Mouse (Mus musculus) heart, adult 2 months (tissue): Measurements from ENCODE around the gene Klrb1a.

Experiments used
- EP300 ChIP-seq: fragments of 200-500 bp; IDR thresholded peaks from 2 replicates; pipeline ENCODE4 v1.6.1; 2011; ENCODE audit warnings: low read depth, low read length, control low read depth; ENCODE audit not compliant: insufficient read depth
- POLR2A ChIP-seq: fragments of 200-500 bp; IDR thresholded peaks from 2 replicates; pipeline ENCODE4 v1.6.1; 2011; ENCODE audit warnings: mild to moderate bottlenecking, low read depth, low read length, control low read depth; ENCODE audit not compliant: insufficient read depth

DNA sequence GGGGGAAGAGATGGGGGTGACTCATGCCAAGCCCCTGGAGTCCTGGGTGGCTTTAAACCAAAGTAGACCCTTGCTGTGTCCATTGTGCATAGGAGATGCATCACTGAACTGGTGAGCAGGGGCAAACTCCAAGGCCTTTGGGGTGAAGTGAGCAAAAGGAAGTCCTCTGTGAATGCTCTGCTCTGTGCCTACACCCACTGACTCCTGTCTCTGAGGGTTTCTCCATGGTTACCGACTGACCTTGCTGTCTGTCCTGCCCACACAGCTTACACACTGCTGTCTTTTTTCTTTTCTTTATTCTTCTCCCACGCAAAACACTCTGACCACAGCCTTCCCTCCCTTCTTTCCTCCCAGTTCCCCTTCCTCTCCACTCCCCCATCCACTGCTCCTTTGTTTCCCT is 600 bp downstream of the Klrb1a start:
- no peak for TF ChIP-seq EP300
- TF ChIP-seq POLR2A = no peak
